Mouse (Mus musculus): ENCODE results near the gene Depdc1b. TPM values are rescaled to one million over a fixed set of nuclear protein-coding genes. Genes with fewer than 3 reads are reported as not detected.
A peak's percentile ranks its signal among the peaks of the same experiment; 100 is the strongest.

Gene Depdc1b
- total and polyA plus RNA-seq, 2 experiments from 2014 or later, result 1.1 TPM; not detected in 1

GRCm38 (mm10) chr13:108390565-108390964 is 74.4 kb downstream of the Depdc1b start:
- H3K4me3 ChIP-seq (ENCODE audit: low read depth, low read length), result no peak overlapping the region
- no peaks in the 10 kb centered on the region for H3K27me3 ChIP-seq (ENCODE audit: control insufficient read depth, insufficient read depth, low read length)
- 9% methylated on average over 1 of the region's 1 CpGs for WGBS
- no peaks in the 10 kb centered on the region for H3K4me1 ChIP-seq (ENCODE audit: control insufficient read depth, insufficient read depth)
- H3K9ac ChIP-seq (replicated peaks; ENCODE audit: low read depth, low read length), result no peak overlapping the region
- TF ChIP-seq CTCF (IDR thresholded peaks at IDR 0.05; ENCODE audit: low read depth) (peak; percentile 71), EP300 (IDR thresholded peaks at IDR 0.05; ENCODE audit: low read depth) (no peak)
- H3K9me3 ChIP-seq (replicated peaks; ENCODE audit: control insufficient read depth, low read length), result no peaks in the 10 kb centered on the region
- H3K27ac ChIP-seq (ENCODE audit: low read depth), result no peak overlapping the region
- ATAC-seq (ENCODE audit: insufficient read depth, low read depth) (no peak), DNase-seq (ENCODE audit: low spot score) (peak; percentile 49)
- no peak overlapping the region for H3K4me2 ChIP-seq (ENCODE audit: low read depth, low read length)
- H3K36me3 ChIP-seq (replicated peaks; ENCODE audit: control insufficient read depth, insufficient read depth, low read length), result 0 out of 2 replicates have a peak, but pooled peaks cover 5% of the 10 kb centered on the region

DNA sequence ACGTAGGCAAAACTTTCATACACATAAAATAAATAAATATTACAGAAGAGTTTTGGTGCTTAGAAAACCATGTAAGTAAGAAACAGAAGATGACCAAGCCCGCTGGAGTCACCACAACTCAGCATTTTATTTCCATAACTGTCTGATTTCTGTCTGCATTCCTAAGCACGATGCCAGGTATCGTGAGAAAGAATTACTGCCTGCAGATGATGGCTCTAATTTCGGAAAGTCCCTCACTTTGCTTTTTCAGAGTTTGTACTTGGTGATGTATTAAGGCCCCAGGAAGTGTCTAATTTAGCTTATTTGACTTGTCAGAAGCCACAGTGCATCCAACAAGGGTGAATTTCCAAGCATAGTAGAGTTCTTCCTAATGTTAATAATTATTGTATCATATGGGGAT is 87.1 kb downstream of the Depdc1b start:
- WGBS, result 90% methylated on average over 5 of the region's 5 CpGs

GRCm38 (mm10) chr13:108404372-108404771 is 88.2 kb downstream of the Depdc1b start:
- Histone ChIP-seq H3K4me2 (ENCODE audit: low read depth, low read length) (no peak overlapping the region), H3K27me3 (ENCODE audit: control insufficient read depth, insufficient read depth, low read length) (no peaks in the 10 kb centered on the region), H3K36me3 (replicated peaks; ENCODE audit: control insufficient read depth, insufficient read depth, low read length) (0 out of 2 replicates have a peak, but pooled peaks cover 3% of the 10 kb centered on the region), H3K9ac (replicated peaks; ENCODE audit: low read depth, low read length) (no peak overlapping the region), H3K9me3 (replicated peaks; ENCODE audit: control insufficient read depth, low read length) (no peaks in the 10 kb centered on the region), H3K27ac (ENCODE audit: low read depth) (no peak overlapping the region), H3K4me1 (ENCODE audit: control insufficient read depth, insufficient read depth) (no peaks in the 10 kb centered on the region), H3K4me3 (ENCODE audit: low read depth, low read length) (no peak overlapping the region)
- ATAC-seq (ENCODE audit: insufficient read depth, low read depth) (no peak), DNase-seq (ENCODE audit: low spot score) (no peak)
- WGBS, result 87% methylated on average over 4 of the region's 4 CpGs
- TF ChIP-seq CTCF (IDR thresholded peaks at IDR 0.05; ENCODE audit: low read depth), result no peak
- no peak for TF ChIP-seq EP300 (IDR thresholded peaks at IDR 0.05; ENCODE audit: low read depth)

More for the DNA sequence above, 87.1 kb downstream of the Depdc1b start:
- no peak for DNase-seq (ENCODE audit: low spot score)
- H3K27ac ChIP-seq (ENCODE audit: low read depth), result no peak overlapping the region
- H3K4me1 ChIP-seq (ENCODE audit: control insufficient read depth, insufficient read depth), result no peaks in the 10 kb centered on the region
- no peaks in the 10 kb centered on the region for H3K9me3 ChIP-seq (replicated peaks; ENCODE audit: control insufficient read depth, low read length)
- no peak for ATAC-seq (ENCODE audit: insufficient read depth, low read depth)
- no peak overlapping the region for H3K4me3 ChIP-seq (ENCODE audit: low read depth, low read length)
- H3K9ac ChIP-seq (replicated peaks; ENCODE audit: low read depth, low read length), result no peak overlapping the region
- no peak overlapping the region for H3K4me2 ChIP-seq (ENCODE audit: low read depth, low read length)
- H3K27me3 ChIP-seq (ENCODE audit: control insufficient read depth, insufficient read depth, low read length), result no peaks in the 10 kb centered on the region
- TF ChIP-seq EP300 (IDR thresholded peaks at IDR 0.05; ENCODE audit: low read depth) (no peak), CTCF (IDR thresholded peaks at IDR 0.05; ENCODE audit: low read depth) (no peak)
- H3K36me3 ChIP-seq (replicated peaks; ENCODE audit: control insufficient read depth, insufficient read depth, low read length), result 0 out of 2 replicates have a peak, but pooled peaks cover 3% of the 10 kb centered on the region

GRCm38 (mm10) chr13:108415464-108415863 is 99.3 kb downstream of the Depdc1b start:
- Histone ChIP-seq H3K4me1 (ENCODE audit: control insufficient read depth, insufficient read depth) (no peaks in the 10 kb centered on the region), H3K4me3 (ENCODE audit: low read depth, low read length) (no peak overlapping the region), H3K9ac (replicated peaks; ENCODE audit: low read depth, low read length) (no peak overlapping the region), H3K27me3 (ENCODE audit: control insufficient read depth, insufficient read depth, low read length) (no peaks in the 10 kb centered on the region), H3K9me3 (replicated peaks; ENCODE audit: control insufficient read depth, low read length) (no peaks in the 10 kb centered on the region), H3K4me2 (ENCODE audit: low read depth, low read length) (no peak overlapping the region), H3K27ac (ENCODE audit: low read depth) (no peak overlapping the region), H3K36me3 (replicated peaks; ENCODE audit: control insufficient read depth, insufficient read depth, low read length) (no peaks in the 10 kb centered on the region)
- DNase-seq (ENCODE audit: low spot score) (no peak), ATAC-seq (ENCODE audit: insufficient read depth, low read depth) (no peak)
- TF ChIP-seq CTCF (IDR thresholded peaks at IDR 0.05; ENCODE audit: low read depth) (no peak), EP300 (IDR thresholded peaks at IDR 0.05; ENCODE audit: low read depth) (no peak)
- WGBS, result 71% methylated on average over 2 of the region's 2 CpGs

GRCm38 (mm10) chr13:108418741-108419507 is 102.8 kb downstream of the Depdc1b start:
- H3K9ac ChIP-seq (replicated peaks; ENCODE audit: low read depth, low read length), result no peak overlapping the region
- no peaks in the 10 kb centered on the region for H3K4me1 ChIP-seq (ENCODE audit: control insufficient read depth, insufficient read depth)
- H3K27me3 ChIP-seq (ENCODE audit: control insufficient read depth, insufficient read depth, low read length), result no peaks in the 10 kb centered on the region
- TF ChIP-seq CTCF (IDR thresholded peaks at IDR 0.05; ENCODE audit: low read depth) (no peak), EP300 (IDR thresholded peaks at IDR 0.05; ENCODE audit: low read depth) (no peak)
- H3K27ac ChIP-seq (ENCODE audit: low read depth), result no peak overlapping the region
- 74% methylated on average over 1 of the region's 1 CpGs for WGBS
- no peaks in the 10 kb centered on the region for H3K36me3 ChIP-seq (replicated peaks; ENCODE audit: control insufficient read depth, insufficient read depth, low read length)
- H3K9me3 ChIP-seq (replicated peaks; ENCODE audit: control insufficient read depth, low read length), result no peaks in the 10 kb centered on the region
- DNase-seq (ENCODE audit: low spot score) (no peak), ATAC-seq (ENCODE audit: insufficient read depth, low read depth) (no peak)
- H3K4me2 ChIP-seq (ENCODE audit: low read depth, low read length), result no peak overlapping the region
- H3K4me3 ChIP-seq (ENCODE audit: low read depth, low read length), result no peak overlapping the region

All from heart, postnatal 0 days (tissue).